9 mouse cellular contexts compared by ENCODE assay signal in genomic region chr15:56077838-56078567, GRCm38 (mm10).
DNase-seq lines count a peak whose midpoint lies in the region; ATAC-seq and TF ChIP-seq lines count a peak whose summit lies in the region.
"Had no signal": no experiment of that assay in that cellular context is flagged by ENCODE, and none has a peak within 500 bp of the region (broad histone marks: within the 10 kb centered on the region; RNA-seq: fewer than 3 reads in every experiment).

No protein-coding gene starts in this region.

- H3K27me3 ChIP-seq in hindbrain, embryonic 12.5 days, result no peaks in the 10 kb centered on the region
- H3K27me3 ChIP-seq in midbrain, embryonic 11.5 days (ENCODE audit: control insufficient read depth, insufficient read depth, low read length), result no peaks in the 10 kb centered on the region
- H3K27me3 ChIP-seq: heart, embryonic 15.5 days had no signal

- H3K4me3 ChIP-seq in hindbrain, embryonic 12.5 days, result no peak overlapping the region
- no peak overlapping the region for H3K4me3 ChIP-seq in midbrain, embryonic 11.5 days (ENCODE audit: low read depth, low read length)
- H3K4me3 ChIP-seq: heart, embryonic 15.5 days had no signal

- TF ChIP-seq POLR2A in brain, embryonic 14.5 days (IDR thresholded peaks at IDR 0.05; ENCODE audit: borderline replicate concordance, extremely low read depth, insufficient read depth, insufficient read length, poor library complexity, severe bottlenecking), result no peak

- whole genome bisulfite sequencing in hindbrain, embryonic 12.5 days, result 42% methylated on average over 11 of the region's 11 CpGs
- WGBS in midbrain, embryonic 11.5 days, result 49% methylated on average over 11 of the region's 11 CpGs

- TF ChIP-seq CTCF in brain, embryonic 14.5 days (IDR thresholded peaks at IDR 0.05; ENCODE audit: borderline replicate concordance, extremely low read depth, insufficient read depth, insufficient read length), result peak; percentile 13; the same call in 1 of the 2 replicates

- peaks cover 14% of the 10 kb centered on the region for H3K4me1 ChIP-seq in hindbrain, embryonic 12.5 days
- H3K4me1 ChIP-seq in midbrain, embryonic 11.5 days (ENCODE audit: control insufficient read depth, insufficient read depth, low read length), result no peaks in the 10 kb centered on the region
- H3K4me1 ChIP-seq: heart, embryonic 15.5 days had no signal

- peak; percentile 90 for ATAC-seq in hindbrain, embryonic 12.5 days (ENCODE audit: low FRiP score)
- peak; percentile 75 for ATAC-seq in midbrain, embryonic 11.5 days (ENCODE audit: low FRiP score)

- H3K27ac ChIP-seq in hindbrain, embryonic 12.5 days, result peak overlapping the region; percentile 62
- no peak overlapping the region for H3K27ac ChIP-seq in midbrain, embryonic 11.5 days (ENCODE audit: low read depth, low read length)
- H3K27ac ChIP-seq: heart, embryonic 15.5 days had no signal

- no peak overlapping the region for H3K9ac ChIP-seq in hindbrain, embryonic 12.5 days
- no peak overlapping the region for H3K9ac ChIP-seq in midbrain, embryonic 11.5 days (ENCODE audit: low read length)
- H3K9ac ChIP-seq: heart, embryonic 15.5 days had no signal

- DNase-seq in NIH3T3 (ENCODE audit: low read depth), result peak; percentile 78
- DNase-seq in brain, embryonic 14.5 days (ENCODE audit: low read depth), result peak; percentile 92
- DNase-seq in midbrain, embryonic 11.5 days (ENCODE audit: low spot score, missing footprints), result peak; percentile 88
- DNase-seq in right cerebral cortex, postnatal 14 days, result no peak
- DNase-seq in thymus, postnatal 36 days, result no peak
- no peak for DNase-seq in frontal cortex, adult 2 months (ENCODE audit: extremely low spot score in 1 of 2, low spot score in 1 of 2)
- DNase-seq: lung, postnatal 14 days had no signal

- no peaks in the 10 kb centered on the region for H3K9me3 ChIP-seq in hindbrain, embryonic 12.5 days (replicated peaks)
- H3K9me3 ChIP-seq in midbrain, embryonic 11.5 days (ENCODE audit: control insufficient read depth, low read length), result no peaks in the 10 kb centered on the region
- H3K9me3 ChIP-seq: heart, embryonic 15.5 days had no signal

- peak overlapping the region; percentile 35 for H3K4me2 ChIP-seq in hindbrain, embryonic 12.5 days (replicated peaks)
- no peak overlapping the region for H3K4me2 ChIP-seq in midbrain, embryonic 11.5 days
- H3K4me2 ChIP-seq: heart, embryonic 15.5 days had no signal

- H3K36me3 ChIP-seq in hindbrain, embryonic 12.5 days, result no peaks in the 10 kb centered on the region
- H3K36me3 ChIP-seq in midbrain, embryonic 11.5 days (ENCODE audit: control insufficient read depth, insufficient read depth, low read length), result no peaks in the 10 kb centered on the region
- H3K36me3 ChIP-seq: heart, embryonic 15.5 days had no signal

Comparison
In these comparisons a context has a peak if more than half of its experiments do, and no peak if none do; other contexts are left out.
1. DNase-seq: peak in NIH3T3 (single experiment), brain, embryonic 14.5 days (single experiment) and midbrain, embryonic 11.5 days (single experiment); none in right cerebral cortex, postnatal 14 days (single experiment), thymus, postnatal 36 days (0 of 2) and frontal cortex, adult 2 months (0 of 2).